Mouse (Mus musculus) liver, postnatal 0 days (tissue): ENCODE results near the gene Cog6.

ENCODE experiments used
- CTCF ChIP-seq: sonication (generic); IDR thresholded peaks from 2 replicates; pipeline ENCODE4 v1.5.1; 2016; ENCODE audit warnings: antibody characterized with exemption, low read depth
- EP300 ChIP-seq: IDR thresholded peaks from 2 replicates; pipeline ENCODE4 v1.6.1; 2016; ENCODE audit warnings: antibody characterized with exemption, low read depth, mild to moderate bottlenecking

DNA sequence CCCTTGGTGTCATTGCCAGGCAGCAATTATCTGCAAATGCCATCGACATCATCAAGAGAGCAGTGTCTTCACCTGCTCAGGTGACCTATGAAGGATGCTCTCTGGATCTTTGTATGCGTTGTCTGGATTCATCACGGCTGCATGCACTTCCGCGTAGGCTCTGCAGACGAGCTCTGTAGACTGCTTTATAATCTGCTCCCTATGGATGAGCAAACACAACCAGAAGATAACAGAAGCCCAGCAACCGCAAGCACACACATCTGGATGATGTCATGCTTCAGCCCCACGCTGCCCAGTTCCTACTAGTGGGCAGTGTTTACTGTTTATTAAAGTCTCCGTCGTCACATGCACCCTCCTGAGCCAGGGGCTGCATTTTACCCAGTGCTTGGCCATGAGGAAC, 34.0 kb downstream of the Cog6 start:
- TF ChIP-seq CTCF = no peak
- TF ChIP-seq EP300 = no peak
